Mouse (Mus musculus) embryonic fibroblast, embryonic 13.5 days (primary cell): Measurements from ENCODE around the gene Ddx23. TPM values are rescaled to one million over a fixed set of nuclear protein-coding genes. Genes with fewer than 3 reads are reported as not detected.

Experiments used
- H3K27ac ChIP-seq: 2 replicates; pipeline ENCODE4 v1.5.1; 2012; ENCODE audit warnings: low read length, control low read depth, inconsistent platforms; ENCODE audit not compliant: insufficient read depth
- H3K4me1 ChIP-seq: 2 replicates; pipeline ENCODE4 v1.6.1; 2011; ENCODE audit warnings: low read length; ENCODE audit not compliant: control insufficient read depth, insufficient read depth
- H3K4me3 ChIP-seq: 2 replicates; pipeline ENCODE4 v1.5.1; 2011; ENCODE audit warnings: mild to moderate bottlenecking, control low read depth, low read length; ENCODE audit not compliant: insufficient read depth
- CTCF ChIP-seq: IDR thresholded peaks from 2 replicates; pipeline ENCODE4 v1.5.1; 2011; ENCODE audit warnings: mild to moderate bottlenecking, control low read depth, low read length, moderate library complexity, borderline replicate concordance; ENCODE audit not compliant: insufficient read depth
- POLR2A ChIP-seq: IDR thresholded peaks from 2 replicates; pipeline ENCODE4 v1.6.1; 2011; ENCODE audit warnings: low read depth, mild to moderate bottlenecking, control low read depth, low read length, moderate library complexity
- polyA plus RNA-seq: library from polyadenylated mRNA; stranded (reverse); fragments of >200 nt; gene quantifications from 2 replicates; pipeline ENCODE4 v1.2.4, GENCODE M21; 2011; ENCODE audit warnings: low read depth; ENCODE audit not compliant: missing spikeins, insufficient read length

Gene Ddx23
- polyA plus RNA-seq, 1 experiment: 58.8 TPM

GRCm38 (mm10) chr15:98622721-98623120, 40.0 kb downstream of the Ddx23 start:
- Histone ChIP-seq H3K27ac (no peak overlapping the region), H3K4me1 (peaks cover 13% of the 10 kb centered on the region), H3K4me3 (no peak overlapping the region)
- no peak for TF ChIP-seq POLR2A
- no peak for TF ChIP-seq CTCF

- no peak overlapping the region for H3K27ac ChIP-seq
- TF ChIP-seq CTCF (no peak), POLR2A (no peak)
- peaks cover 13% of the 10 kb centered on the region for H3K4me1 ChIP-seq
- H3K4me3 ChIP-seq: no peak overlapping the region
Measured at GRCm38 (mm10) chr15:98622199-98622598, 40.5 kb downstream of the Ddx23 start.

- H3K4me3 ChIP-seq: no peak overlapping the region
- no peaks in the 10 kb centered on the region for H3K4me1 ChIP-seq
- TF ChIP-seq POLR2A (no peak), CTCF (0 out of 2 replicates have a peak, but pooled peaks have one; percentile 8)
- H3K27ac ChIP-seq: no peak overlapping the region
Measured at GRCm38 (mm10) chr15:98617176-98617537, 45.5 kb downstream of the Ddx23 start.

GRCm38 (mm10) chr15:98616362-98617175, 46.1 kb downstream of the Ddx23 start:
- H3K27ac ChIP-seq: no peak overlapping the region
- no peak for TF ChIP-seq POLR2A
- TF ChIP-seq CTCF: no peak
- H3K4me3 ChIP-seq: no peak overlapping the region

GRCm38 (mm10) chr15:98615751-98616150, 46.9 kb downstream of the Ddx23 start:
- no peaks in the 10 kb centered on the region for H3K4me1 ChIP-seq
- no peak overlapping the region for H3K4me3 ChIP-seq
- TF ChIP-seq POLR2A (no peak), CTCF (no peak)
- H3K27ac ChIP-seq: no peak overlapping the region

More at GRCm38 (mm10) chr15:98616362-98617175, 46.1 kb downstream of the Ddx23 start:
- no peaks in the 10 kb centered on the region for H3K4me1 ChIP-seq

- Histone ChIP-seq H3K4me3 (no peak overlapping the region), H3K27ac (no peak overlapping the region), H3K4me1 (no peaks in the 10 kb centered on the region)
- TF ChIP-seq CTCF: no peak
- no peak for TF ChIP-seq POLR2A
Measured at GRCm38 (mm10) chr15:98614971-98615370, 47.7 kb downstream of the Ddx23 start.

GRCm38 (mm10) chr15:98614551-98614950, 48.1 kb downstream of the Ddx23 start:
- H3K27ac ChIP-seq: no peak overlapping the region

GRCm38 (mm10) chr15:98612229-98612628, 50.5 kb downstream of the Ddx23 start:
- TF ChIP-seq CTCF (no peak), POLR2A (no peak)
- Histone ChIP-seq H3K27ac (no peak overlapping the region), H3K4me1 (no peaks in the 10 kb centered on the region), H3K4me3 (no peak overlapping the region)

More at GRCm38 (mm10) chr15:98614551-98614950, 48.1 kb downstream of the Ddx23 start:
- no peak overlapping the region for H3K4me3 ChIP-seq
- TF ChIP-seq CTCF (no peak), POLR2A (no peak)
- no peaks in the 10 kb centered on the region for H3K4me1 ChIP-seq

- no peaks in the 10 kb centered on the region for H3K4me1 ChIP-seq
- H3K4me3 ChIP-seq: peak overlapping the region; percentile 80
- no peak overlapping the region for H3K27ac ChIP-seq
- no peak for TF ChIP-seq CTCF
- TF ChIP-seq POLR2A: no peak
Measured at GRCm38 (mm10) chr15:98610131-98610633, 52.5 kb downstream of the Ddx23 start.

GRCm38 (mm10) chr15:98609331-98610130, 53.2 kb downstream of the Ddx23 start, which contains the start of gene Adcy6:
Gene Adcy6, minus strand, starts transcription at chr15:98610076.
- TF ChIP-seq POLR2A (peak; percentile 33; the same call in 1 of the 2 replicates), CTCF (no peak)

More at GRCm38 (mm10) chr15:98609331-98610130, 53.2 kb downstream of the Ddx23 start, which contains the start of gene Adcy6:
- Histone ChIP-seq H3K27ac (no peak within 1 kb of the TSS), H3K4me1 (no peaks in the 10 kb centered on the region), H3K4me3 (peak within 1 kb of the TSS; percentile 95)
